Mouse (Mus musculus) spleen, adult 18-20 months (tissue): Measurements from ENCODE around the gene Bcl11b.

Source experiments
- DNase-seq, 2 experiments: peaks; one replicate each; pipeline ENCODE4 v3.0.0; 2022; ENCODE audit warnings: mixed read lengths in 2 of 2

Gene Bcl11b

GRCm38 (mm10) chr12:107887621-107888020 lies 115.8 kb downstream of the Bcl11b start:
- DNase-seq = no peak

- no peak for DNase-seq
Measured at GRCm38 (mm10) chr12:107884330-107885065, 118.9 kb downstream of the Bcl11b start.

- no peak for DNase-seq
Measured at GRCm38 (mm10) chr12:107881726-107882125, 121.7 kb downstream of the Bcl11b start.

- DNase-seq = no peak
Measured at GRCm38 (mm10) chr12:107880748-107881147, 122.7 kb downstream of the Bcl11b start.

- DNase-seq = no peak
Measured at GRCm38 (mm10) chr12:107879114-107879777, 124.2 kb downstream of the Bcl11b start.

GRCm38 (mm10) chr12:107876237-107876636 lies 127.2 kb downstream of the Bcl11b start:
- no peak for DNase-seq

GRCm38 (mm10) chr12:107874467-107875142 lies 128.8 kb downstream of the Bcl11b start:
- DNase-seq = no peak

GRCm38 (mm10) chr12:107869526-107870050 lies 133.8 kb downstream of the Bcl11b start:
- no peak for DNase-seq

GRCm38 (mm10) chr12:107868291-107868690 lies 135.1 kb downstream of the Bcl11b start:
- DNase-seq = no peak
